Mouse (Mus musculus): ENCODE measurements around the gene Atp1a3.
"Not testable (repeated sequence)": the region's sequence is repeated elsewhere in the genome, so short reads cannot be mapped to it uniquely, and the experiment has no call there.

Atp1a3 gene

GRCm38 (mm10) chr7:25005421-25006065 lies at the start of gene Atp1a3:
TSS of gene Atp1a3 (minus strand) at chr7:25005958.
- peak; percentile 92 to 97 for DNase-seq

GRCm38 (mm10) chr7:25052587-25052986 lies 46.8 kb upstream of the Atp1a3 start:
- no peak for DNase-seq

- DNase-seq, result no peak
Observed at GRCm38 (mm10) chr7:25049295-25049930, 43.7 kb upstream of the Atp1a3 start.

- peak; percentile 50 to 63 for DNase-seq
Observed at GRCm38 (mm10) chr7:25047363-25047762, 41.6 kb upstream of the Atp1a3 start.

GRCm38 (mm10) chr7:25044599-25044998 lies 38.8 kb upstream of the Atp1a3 start:
- DNase-seq, result not testable (repeated sequence)

DNA sequence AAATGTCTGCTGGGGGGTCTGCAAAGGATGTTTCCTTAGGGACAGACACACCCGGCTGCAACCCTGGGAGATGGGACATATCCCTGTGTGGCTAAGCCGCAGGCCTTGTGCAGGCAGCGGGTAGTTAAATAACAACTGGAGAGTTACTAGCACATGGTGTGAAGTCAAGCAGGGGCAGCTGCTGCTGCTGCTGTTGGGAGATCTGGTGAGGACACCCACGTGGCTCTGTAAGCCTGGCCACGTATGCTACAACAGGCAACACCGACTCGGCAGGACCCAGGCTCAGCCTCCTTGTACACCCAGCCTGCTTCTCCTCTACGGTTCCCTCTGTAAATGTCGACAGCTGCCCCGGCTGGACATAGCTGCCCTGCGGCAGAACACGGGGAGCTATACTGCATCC lies 36.2 kb upstream of the Atp1a3 start:
- no peak for DNase-seq

- peak; percentile 90 to 92 for DNase-seq
Observed at GRCm38 (mm10) chr7:25035916-25036315, 30.2 kb upstream of the Atp1a3 start.

DNA sequence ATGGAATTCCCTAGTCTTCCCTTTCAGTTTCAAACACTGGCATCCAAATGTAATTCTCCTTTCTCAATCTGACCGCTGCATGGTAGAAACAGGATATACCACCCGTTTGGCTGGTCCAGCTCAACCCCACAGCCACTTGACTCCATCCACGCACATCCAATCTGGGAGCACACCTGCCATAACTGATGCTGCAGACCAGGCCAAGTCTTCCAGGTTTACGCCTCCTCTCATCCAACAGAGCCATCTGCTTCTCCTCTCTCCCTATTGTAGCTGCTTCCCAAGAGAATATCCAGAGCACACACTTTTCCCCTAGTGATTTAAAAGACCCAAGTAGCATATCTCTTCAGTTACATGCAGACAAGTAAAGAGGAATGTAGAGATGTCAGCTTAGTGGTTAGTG lies 29.0 kb upstream of the Atp1a3 start:
- no peak for DNase-seq

DNA sequence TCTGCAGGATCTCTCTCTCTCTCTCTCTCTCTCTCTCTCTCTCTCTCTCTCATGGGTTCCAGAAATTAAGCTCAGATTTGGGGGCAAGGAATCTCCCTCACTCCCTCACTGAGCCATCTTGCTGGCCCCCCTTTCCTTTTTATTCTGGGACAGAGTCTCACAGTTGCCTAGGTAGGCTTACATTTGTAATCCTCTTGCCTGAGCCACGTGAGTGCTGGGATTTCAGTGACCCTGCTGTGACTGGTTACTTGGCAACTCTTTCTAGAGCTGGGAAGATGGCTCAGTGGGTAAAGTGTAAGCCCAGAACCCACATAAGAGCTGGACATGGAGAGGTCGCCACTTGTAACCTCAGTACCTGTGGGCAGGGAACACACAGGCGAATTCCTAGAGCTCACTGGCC lies 25.8 kb upstream of the Atp1a3 start:
- no peak for DNase-seq

DNA sequence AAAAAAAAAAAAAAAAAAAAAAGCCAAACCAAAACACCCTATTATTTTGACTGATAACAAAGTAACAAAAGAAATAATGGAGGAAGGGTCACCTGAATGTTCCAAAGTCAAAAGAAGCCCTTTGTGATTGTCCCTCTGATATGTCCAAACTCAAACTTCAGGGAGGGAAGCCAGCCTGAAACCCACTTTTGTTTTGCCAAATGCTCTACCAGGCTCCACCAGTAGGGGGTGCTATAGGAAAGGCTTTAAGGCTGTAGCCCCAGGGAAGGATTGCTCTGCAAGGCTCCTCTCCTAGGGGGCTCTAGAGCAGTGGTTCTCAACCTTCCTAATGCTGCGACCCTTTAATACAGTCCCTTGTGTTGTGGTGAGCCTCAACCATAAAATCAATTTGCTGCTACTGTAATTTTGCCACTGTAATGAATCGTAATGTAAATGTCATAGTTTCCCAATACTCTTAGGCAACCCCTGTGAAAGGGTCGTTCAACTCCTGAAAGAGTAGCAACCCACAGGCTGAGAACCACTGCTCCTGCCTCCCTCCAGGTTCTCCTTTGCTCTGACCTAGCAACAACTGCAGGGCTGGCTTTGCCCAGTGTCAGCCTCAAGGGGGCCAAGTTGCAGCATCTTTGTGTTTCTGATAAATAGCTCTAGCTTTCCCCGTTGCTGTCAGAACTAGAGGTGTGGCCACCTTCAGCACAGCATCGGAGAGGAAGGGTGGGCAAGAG lies 24.4 kb upstream of the Atp1a3 start:
- peak; percentile 82 to 89 for DNase-seq

- no peak for DNase-seq
Observed at GRCm38 (mm10) chr7:25026452-25026851, 20.7 kb upstream of the Atp1a3 start.

GRCm38 (mm10) chr7:25025855-25026439 lies 20.2 kb upstream of the Atp1a3 start:
- peak; percentile 57 to 69 for DNase-seq

DNA sequence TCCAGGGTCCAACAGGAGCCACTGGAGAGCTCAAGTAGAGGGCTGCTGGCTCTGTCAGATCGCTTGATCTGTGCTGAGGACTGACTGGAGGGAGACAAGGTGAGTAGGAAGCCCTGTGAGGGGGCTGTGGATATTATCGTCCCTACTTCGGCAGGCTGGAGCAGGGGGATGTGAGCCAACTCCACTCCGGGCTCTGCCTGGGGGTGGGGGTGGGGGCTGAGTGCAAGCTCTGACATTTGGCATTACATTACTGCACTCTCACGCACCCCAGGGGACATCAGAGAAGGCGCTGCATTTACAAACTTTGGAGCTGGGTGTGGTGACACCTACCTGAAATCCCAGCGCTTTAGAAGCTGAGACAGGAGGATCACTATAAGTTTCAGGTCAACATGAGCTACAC lies 5.8 kb upstream of the Atp1a3 start:
- DNase-seq, result peak in 1 of 2 experiments; percentile 7

DNA sequence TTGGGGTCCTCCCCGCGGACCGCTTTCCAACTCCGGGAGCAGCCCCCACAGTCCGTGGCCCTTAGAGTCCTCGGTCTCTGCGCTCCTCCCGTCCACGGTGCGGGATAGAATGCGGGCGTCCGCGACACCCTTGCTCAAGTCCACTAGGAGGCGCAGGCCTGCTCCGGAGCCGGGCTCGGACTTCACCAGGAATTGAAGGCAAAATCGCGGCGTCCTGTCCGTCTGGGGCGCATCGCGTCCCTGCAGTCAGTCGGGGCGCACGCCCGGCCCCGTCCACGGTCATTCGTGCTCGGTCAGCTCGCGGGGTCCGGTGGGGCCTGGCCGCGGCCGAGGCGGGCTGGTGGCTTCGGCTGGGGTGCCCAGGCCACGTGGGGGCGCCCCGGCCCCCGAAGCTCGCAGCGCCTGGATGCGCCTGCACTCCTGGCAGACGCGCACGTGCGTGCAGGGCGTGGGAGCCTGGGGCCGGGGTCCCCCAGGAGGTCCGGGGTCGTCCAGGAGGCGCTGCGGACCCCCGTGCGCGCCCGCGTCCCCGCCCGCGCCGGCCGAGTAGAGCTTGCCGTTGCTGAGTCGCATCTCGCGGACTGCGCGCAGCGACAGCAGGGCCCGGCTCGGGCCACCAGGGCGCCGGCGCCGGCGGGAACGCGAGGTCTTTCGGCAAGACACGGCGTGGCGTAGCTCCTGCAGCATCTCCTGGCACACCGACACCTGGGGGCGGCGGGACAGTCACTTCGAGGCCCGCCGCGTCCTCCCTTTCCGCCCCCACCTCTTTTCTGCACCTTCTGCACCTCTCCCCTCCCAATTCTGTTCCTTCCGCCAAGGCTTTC lies 4.5 kb upstream of the Atp1a3 start:
- peak; percentile 91 for DNase-seq

GRCm38 (mm10) chr7:25009099-25009700 lies 3.4 kb upstream of the Atp1a3 start:
- DNase-seq, result peak; percentile 69 to 79

DNA sequence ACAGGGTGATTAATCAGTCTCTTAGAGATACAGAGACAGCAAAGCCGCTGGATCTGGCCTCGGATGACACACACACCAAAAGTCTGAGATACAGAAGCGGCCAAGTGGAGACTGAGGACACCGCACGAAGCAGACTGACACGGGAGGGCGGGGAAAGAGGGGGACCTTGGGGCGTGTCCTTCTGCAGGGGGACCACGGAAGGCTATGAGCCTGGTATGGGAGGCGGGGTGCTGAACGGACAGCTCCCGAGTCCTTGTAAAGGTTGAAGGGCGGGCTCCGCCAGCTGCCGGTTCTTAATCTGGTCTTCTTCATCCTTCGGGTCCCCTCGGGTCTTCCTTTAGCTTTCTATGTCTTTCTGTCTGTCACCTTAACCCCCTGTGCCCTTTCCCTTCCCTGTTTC lies 2.9 kb upstream of the Atp1a3 start:
- peak; percentile 73 to 81 for DNase-seq

- DNase-seq, result peak; percentile 74 to 86
Observed at GRCm38 (mm10) chr7:25007609-25008374, 2.0 kb upstream of the Atp1a3 start.

DNA sequence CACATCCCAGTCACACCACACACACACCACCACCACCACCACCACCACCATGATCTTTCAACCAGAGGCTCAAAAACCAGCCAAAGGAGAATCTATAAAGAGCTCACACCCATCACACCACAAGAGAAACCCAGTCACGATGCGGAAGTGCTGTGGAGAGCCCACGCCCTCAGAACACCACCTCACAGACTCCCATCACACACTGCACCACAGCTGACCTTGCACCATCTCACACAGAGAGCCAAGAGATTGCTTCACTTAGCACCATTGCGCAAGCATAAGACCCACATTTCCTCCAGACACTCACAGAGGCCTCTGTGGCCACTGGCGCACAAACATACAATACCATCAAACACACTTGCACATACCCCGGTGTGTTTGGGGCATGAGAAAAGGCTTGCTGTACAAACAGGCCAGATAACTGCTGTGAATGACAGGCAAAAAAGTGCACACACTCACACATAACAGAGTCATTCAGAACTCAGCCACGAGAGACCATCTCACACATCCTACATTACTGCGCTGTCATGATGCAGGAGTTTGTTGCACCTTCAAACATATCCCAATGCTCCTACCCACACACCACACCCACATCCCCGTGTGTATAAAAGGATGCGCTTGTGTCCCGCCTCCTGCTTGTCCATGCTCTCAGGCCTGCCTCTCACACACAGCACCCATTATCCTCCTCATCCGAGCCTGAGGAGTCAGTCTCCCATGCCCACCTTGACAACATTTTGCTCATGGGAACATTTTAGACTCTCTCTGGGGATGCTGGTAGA lies 1.0 kb upstream of the Atp1a3 start:
- DNase-seq, result no peak

- DNase-seq, result no peak
Observed at GRCm38 (mm10) chr7:25006171-25006570, 413 bp upstream of the Atp1a3 start.

DNA sequence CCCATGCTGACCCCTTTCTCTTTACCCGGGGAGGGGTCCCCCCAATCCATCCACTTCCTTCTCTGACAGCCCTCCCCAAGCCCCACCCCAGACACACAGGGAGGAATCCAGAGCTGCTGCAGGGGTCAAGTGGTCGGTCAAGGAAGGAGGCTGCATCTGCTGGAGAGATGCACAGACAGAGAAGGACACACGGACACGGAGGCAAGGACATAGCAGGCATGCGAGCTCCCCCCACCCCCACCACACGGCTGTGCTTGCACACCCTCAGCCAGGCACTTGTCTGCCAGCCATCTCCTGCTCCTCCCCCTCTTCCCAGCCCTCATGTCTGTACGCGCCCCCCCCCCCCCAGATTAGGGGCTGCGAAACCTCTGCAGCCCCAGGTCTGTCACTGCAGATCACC lies 952 bp downstream of the Atp1a3 start:
- DNase-seq, result peak; percentile 51 to 73

All from cerebellum, postnatal 25 days (tissue).